Mouse (Mus musculus): Measurements from ENCODE around the gene Igflr1.

The Igflr1 gene

DNA sequence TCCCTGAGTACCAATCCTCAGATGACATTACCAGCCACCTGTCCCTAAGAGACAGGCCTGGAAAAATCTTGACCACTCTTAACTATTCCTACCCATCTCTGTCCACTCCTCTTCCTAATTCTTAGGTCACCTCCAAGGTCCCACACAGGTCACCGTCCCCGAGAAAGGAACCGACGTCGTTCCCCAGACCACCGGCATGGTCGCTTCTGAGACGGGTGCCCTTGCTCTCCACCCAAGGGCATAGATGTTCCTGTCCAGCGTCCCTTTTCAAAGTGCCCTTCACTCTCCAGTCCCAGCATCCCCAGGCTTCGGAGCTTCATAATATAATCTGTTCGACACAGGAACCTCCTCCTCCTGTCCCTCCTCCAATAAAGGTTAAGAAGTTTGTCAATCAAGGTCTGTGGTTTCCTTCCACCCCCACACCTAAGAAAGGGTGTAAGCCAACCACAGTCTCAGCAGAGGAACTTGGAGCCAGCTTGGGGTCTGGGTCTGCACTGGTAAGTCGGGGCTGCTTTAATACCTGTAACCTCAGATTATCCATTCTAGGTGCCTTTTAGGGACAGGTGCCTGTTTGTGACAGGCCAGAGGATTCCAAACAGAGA, at the start of gene Igflr1:
TSS of gene Igflr1 (plus strand) at position 458 of the 602 bp plus-strand sequence.
- DNase-seq, result no peak

DNA sequence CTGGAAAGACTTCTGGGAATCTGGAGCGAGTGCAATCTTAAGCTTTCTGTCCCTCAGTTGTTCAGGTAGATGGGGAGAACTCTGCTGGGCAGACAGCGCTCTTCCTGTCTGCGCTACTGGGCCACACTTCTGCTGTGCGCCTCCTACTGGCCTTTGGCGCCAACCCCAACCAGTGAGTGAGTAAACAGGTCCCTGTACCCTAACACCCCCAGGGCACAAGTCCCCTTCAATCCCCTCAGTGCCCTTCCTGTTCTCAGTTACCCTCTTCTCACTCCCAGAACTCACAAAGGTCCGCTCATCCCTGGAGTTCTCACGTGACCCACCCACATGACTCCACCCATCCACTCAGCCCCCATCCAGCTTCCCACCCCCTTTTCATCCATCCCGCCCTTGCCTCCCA, 46.9 kb upstream of the Igflr1 start:
- no peak for DNase-seq

DNA sequence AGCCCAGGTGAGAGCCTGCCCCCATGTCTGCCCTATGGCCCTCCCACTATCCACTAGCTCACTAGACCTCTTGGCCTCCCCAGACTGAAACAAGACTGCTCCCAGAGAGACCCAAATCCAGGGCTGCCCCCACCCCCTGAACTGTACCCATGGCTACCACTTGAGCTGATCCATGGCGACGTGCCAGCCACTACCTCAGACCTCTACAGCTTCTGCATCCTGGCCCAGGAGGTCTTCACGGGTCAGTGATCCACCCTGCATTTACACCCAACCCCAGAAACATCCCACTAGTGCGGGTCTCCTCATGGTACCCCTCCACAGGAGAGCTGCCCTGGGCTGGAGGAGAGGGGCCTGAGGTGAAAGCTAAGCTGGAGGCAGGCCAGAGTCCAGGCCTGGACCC, 44.8 kb upstream of the Igflr1 start:
- DNase-seq, result no peak

DNA sequence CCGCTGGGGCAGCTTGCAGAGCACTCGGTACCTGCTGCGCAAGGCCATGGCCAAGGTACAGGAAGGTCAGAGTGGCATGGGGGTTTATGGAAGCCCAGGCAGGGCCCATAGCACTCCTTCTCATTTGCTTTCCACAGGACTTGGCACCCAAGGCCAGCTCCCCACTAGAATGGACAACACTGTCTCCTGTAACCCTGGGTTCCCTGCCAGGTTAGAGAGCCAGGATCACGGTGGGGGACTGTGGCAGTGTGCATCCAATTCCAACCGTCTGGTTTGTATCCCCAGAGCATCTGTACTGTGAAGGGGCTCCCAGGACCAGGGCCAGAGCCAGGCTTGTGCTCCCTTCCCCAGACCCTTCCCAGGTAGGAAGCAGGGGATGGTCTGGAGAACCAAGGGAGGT, 44.4 kb upstream of the Igflr1 start:
- DNase-seq, result no peak

DNA sequence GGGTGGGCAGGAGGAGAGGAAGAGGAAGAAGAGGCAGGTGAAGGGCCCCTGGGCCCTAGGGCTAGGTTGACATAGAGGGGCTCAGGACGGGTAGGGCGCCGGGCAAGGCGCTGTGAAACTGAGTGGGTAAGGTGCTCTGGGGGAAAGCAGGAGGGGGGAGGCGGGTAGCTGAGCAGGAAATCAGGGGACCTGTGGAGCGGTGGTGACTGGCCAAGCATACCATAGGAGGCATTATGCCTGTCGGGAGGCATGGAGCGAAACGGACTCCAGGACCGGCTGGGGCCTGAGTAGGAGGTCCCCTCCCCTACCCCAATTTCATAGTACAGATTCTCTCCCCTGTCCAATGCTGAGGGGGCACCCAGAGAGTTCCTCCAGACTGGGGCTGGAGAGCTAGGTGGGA, 42.4 kb upstream of the Igflr1 start:
- no peak for DNase-seq

DNA sequence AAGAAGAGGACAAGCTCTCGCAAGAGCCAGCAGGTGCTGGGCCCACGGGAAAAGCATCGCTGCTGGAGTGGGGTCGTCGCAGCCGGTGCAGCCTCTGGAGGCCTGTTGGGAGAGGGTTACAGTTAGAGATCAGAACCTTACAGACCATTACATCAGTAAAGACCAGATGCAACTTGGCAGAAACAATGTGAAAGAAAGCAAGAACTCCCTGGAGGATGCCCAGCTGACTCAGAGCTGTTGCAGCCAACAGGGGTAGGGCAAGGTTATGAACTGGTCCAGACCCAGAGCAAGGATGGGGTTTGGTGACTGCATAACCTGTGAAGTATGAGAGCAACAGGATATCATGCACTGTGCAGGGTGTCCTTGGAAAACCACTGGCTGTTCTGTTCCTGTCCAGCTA, 40.7 kb upstream of the Igflr1 start:
- DNase-seq, result no peak

DNA sequence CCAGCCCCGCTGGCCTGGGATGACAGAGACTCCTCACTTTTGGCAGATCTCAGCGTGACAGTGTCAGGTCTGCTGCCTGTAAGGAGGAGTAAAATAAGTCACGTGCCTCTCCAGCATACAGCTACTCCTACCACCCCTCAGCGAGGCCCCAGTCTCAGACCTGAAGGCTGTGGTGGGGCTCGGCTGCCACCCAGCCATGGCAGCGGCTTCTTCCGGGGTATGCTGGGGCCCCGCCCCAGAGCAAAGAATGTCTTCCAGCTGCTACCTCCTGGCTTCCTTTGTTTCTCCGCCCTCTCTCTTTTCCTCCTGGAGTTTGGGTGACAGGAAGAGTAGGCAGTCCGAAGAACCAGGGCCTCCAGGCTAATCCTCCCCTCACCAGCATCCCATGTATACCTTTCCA, 39.3 kb upstream of the Igflr1 start:
- DNase-seq, result no peak

DNA sequence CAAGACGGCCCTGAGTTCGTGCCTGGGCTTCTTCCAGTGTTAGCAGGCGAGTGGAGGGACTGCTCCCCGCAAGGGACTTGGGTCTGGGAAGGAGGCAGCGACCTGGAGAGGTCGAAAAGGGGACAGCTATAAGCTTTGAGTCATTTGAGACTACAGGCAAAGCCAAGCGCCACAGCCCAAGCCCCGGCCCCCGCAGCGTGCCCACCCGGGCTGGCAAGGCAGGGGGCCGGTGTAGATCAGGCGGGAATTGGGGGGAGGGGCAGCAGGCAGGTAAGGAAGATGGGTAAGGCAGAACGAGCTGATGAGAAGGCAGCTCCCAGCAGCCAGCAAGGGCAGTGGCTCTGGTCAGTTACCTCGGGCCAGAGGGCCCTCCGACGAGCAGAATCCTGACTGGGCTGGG, 38.8 kb upstream of the Igflr1 start:
- DNase-seq, result no peak

DNA sequence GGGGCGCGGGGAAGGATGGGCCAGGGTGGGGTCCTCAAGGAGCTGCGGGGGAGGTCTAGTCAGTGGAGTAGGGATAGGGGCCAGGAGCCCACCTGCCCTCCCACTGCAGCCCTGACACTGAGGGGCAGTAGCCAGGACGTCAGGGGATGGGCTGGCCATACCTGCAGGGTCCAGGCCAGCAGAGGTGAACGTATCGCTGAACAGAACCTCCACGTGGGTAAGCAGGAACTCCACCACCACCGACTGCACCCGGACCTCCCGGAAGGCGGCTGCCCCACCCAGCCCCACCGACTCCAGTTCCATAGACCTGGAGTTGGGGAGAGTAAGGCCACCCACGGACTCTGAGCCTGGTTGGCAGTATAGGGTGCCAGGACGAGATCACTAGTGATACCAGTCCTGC, 38.2 kb upstream of the Igflr1 start:
- DNase-seq, result no peak

DNA sequence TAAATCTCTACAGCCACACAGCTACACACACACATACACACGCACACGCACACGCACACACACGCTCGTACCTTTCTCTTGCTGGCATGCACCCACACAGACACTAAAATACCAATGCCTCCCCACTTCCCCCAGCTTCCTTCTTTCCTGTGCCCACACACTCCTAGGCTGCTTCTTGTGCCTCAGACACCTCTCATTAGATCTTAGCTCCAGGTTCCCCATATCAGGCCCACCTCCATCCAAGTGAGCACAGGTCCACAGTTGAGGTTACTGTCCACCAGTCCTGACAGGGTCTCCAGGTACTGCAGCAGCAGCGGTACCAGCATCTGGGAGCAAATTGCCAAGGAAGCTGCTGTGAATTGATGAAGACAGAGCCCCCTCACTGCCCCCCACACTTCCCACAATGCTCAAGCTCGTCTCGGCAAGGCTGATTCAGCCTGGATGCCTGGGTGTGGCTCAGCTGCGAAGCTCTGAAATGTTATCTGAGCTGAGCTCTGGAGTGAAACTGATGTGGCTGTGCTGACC, 33.9 kb upstream of the Igflr1 start:
- DNase-seq, result no peak

DNA sequence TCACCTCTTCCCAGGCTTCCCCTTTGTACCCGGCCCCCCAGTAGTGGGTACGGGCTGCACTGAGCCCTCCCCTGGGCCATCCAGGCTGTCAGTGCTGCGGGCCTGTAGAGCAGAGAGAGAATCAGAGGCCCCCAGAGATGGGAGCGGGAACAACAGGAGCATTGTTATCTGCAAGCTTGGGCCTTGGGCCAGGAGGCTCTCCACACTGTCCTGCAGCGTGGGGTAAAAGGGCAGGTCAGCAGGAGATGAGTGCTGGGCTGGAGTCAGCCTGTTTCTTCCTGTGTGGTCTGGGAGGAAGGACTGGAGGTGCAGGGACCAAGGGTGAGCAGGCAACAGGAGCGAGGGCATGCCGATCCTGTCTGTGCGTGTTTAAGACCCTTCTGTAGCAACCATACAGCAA, 32.3 kb upstream of the Igflr1 start:
- no peak for DNase-seq

DNA sequence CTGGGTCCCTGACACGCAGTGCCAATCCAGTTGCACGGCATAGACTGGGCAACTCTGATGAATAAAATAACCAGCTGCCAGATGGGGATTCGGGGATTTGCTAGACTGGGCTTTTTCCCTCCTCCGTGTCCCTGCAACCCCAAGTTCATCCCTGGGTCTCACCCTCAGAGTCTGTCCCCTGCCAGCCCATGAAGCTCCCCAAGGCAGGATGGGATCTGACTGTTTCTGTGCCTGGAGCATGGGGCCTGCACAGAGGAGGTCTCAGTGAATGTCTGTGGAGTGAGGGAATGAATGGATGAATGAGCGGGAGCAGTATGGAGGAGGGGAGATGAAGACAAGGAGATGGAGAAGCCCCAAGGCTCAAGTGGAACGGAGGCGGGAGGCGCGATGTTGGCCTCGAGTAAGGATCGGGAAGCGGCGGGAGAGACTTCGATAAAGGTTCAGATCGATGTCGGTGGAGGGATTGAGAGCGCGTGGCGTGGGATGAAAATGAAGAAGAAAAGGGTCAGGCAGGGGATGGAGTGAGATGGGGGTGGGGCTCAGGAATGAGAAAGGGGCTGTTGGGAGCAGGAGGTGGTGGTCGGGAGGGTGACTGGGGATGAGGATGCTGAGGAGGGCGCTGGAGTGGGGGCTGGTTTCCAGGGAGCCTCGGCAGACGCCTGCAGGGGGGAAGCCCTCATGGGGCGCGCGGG, 31.1 kb upstream of the Igflr1 start:
- no peak for DNase-seq

DNA sequence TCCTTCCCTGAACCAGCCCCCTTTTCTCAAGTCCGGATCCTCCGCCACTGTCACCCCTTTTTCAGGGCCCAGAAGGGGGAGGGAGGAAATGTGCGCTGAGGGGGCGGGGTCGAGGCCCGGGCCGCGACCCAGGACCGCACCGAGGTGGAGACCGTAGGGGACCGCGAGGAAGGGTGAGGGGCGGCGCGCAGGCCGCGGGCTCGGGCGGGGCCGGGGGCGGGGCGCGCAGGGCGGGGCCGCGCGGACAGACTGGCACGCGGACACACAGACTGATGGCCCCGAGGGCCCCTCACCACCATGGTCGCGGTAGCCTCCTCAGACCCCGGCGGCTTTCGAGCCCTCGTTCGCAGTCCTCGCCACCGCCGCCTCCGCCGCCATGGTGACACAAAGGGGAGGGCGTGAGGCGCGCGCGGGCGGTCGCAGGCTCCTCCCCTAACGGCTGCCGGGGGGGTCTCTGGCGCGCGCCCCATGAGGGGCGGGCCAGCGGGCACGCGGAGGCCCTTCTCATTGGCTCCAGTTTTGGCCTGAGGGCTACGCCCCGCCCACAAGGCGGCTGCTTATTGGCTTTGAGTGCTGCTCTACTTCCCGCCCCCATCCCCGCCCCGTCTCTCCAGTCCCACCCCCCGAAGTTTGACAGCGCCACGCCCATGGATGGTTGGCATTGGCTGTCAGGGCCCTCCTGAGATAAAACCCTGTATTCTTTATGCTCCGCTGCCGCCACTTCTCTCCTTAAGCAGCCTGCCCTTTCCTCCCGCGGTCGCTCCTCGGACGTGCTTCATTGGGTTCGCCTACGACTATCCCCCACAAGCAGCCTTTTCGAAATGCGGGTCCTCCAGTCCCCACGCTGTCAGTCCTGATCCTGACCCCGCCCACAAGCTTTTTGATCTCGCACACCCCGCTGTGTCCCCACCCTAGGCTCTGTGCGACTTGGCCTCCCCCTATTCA, 30.3 kb upstream of the Igflr1 start, which contains the start of gene Arhgap33:
TSS of gene Arhgap33 (minus strand) at position 428 of the 945 bp plus-strand sequence.
- DNase-seq, result peak; percentile 94 to 95

DNA sequence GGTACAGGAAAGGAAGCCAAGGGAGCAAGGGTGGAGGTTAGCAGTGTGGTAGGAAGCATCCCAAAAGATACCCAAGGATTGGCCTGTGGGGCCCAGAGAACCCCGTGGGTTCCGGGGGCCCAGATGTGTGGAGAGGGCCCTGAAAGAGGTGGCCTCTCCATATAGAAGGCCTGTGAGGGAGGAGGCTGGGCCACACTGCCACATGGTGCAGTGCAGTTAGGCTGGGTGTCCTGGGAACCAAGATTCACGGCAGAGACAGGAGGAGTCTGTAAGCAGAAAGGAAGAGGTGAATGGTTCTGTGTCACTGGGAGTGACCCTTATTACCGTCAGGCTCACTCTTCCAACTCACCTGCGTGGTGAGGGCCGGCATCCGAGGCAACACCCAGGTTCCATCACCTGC, 24.7 kb upstream of the Igflr1 start:
- no peak for DNase-seq

DNA sequence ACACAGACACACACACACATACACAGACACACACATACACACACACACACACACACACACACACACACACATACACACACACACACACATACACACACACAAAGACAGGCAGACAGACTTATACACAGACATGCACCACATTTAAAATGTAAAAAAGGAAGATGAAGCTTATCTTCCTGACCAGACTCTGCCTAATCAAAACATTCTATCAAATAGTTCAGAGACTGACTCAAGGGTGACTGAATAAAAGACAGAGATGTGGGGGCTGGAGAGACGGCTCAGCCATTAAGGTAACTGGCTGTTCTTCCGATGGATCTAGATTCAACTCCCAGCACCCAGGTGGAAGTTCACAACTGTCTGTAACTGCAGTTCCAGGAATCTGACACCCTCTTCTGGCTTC, 20.9 kb upstream of the Igflr1 start:
- no peak for DNase-seq

DNA sequence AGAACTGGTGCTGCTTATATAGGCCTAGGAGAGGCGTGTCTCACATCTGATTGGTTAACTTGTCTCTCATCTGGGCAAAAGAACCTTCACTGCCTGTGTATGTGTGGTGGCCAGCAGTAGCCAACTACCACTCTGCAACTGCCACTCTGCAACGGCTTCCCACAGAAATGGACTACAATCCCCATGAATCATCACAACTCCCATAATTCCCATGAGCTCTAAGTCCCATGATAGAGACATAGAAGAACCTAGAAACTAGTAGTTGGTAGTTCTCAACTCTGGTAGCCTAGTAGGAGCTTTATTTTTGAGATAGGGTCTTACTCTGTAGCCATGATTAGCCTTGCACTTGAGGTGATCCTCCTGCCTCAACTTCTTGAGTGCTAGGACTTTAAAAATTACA, 15.3 kb upstream of the Igflr1 start:
- no peak for DNase-seq

DNA sequence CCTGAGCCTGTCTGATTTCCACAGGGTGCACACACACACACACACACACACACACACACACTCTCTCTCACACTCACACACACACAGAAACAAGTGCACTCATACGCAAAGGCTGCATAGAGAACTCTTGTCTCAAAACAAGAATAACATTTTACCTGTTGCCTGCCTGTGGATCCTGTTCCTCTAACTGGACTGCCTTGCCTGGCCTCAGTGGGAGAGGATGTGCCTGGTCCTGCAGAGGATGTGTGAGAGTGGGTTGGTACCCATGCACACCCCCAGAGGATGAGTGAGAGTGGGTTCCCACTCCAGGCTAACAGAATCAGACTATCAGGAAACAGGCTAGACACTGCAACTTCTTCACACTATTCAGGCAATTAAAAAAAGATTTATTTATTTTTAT, 14.6 kb upstream of the Igflr1 start:
- DNase-seq, result no peak

DNA sequence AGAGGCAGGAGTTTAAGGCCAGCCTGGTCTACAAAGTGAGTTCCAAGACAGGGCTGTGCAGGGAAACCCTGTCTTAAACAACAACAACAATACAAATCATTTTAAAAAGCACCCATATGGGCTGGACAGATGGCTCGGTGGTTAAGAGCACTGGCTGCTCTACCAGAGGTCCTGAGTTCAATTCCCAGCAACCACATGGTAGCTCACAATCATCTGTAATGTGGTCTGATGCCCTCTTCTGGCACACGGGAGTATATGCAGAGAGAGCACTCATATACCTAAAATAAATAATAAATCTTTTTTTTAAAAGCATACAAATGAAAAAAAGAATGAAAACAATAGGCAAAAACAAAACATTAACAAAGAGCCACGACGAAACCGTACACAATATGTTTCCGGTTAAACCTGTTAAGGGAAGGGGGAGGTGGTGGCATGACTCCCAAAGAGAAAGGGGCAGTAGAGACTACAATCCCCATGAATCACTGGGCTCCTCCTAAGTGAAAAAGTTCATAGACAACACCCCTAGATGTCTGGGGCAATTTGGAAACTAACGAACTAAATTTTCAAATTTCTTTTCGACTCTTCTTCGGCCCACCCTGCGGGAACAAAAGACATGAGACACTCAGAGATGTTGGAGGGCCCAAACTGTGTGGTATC, 13.7 kb upstream of the Igflr1 start:
- DNase-seq, result no peak

DNA sequence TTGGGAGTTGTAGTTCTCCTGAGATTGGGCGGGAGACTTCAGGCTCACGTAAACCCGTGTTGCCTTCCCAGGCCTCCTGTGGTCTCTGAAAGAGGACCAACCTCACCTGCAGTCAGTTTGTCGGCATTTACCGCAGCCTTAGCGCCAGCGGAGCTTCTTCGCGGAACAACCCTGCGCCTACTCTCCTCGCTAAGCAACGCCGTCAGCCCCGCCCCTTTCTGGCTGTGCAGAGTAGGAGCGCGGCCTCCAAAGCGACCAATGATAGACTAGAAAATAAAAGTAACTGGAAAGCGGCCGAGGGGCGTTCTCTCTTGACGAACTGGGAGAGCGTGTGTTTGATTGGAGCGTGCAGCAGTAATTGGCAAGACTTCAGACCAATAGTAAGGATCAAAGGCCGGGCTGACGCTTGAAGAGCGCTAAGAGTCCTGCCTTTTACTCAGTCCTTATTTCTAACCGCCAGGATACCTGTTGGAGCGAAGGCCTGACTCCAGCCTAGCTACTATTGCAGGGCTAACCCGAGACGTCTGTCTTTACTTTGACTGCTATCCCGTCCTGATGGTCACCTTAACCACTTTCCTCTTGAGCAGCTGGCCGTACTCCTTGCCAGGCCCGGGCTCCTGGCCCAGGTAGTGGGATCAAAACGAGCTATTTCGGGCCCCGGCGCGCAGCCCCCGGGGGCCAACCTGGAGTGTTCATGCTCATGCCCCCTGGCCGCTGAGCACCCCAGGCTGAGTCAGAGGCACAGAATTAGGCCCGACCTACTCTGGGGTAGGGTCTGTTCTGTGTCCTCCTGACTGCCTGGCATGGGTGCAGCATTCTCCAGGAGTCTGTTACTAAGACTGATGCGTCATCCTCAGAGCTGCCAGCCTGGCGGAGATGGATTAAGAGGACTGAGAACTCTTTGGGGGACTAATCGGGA, 12.9 kb upstream of the Igflr1 start, which contains the start of the genes Hspb6 and Proser3:
TSS of gene Hspb6 (plus strand) at position 77 of the 919 bp plus-strand sequence.
TSS of gene Proser3 (minus strand) at position 198 of the 919 bp plus-strand sequence.
- DNase-seq, result peak; percentile 92 to 93

DNA sequence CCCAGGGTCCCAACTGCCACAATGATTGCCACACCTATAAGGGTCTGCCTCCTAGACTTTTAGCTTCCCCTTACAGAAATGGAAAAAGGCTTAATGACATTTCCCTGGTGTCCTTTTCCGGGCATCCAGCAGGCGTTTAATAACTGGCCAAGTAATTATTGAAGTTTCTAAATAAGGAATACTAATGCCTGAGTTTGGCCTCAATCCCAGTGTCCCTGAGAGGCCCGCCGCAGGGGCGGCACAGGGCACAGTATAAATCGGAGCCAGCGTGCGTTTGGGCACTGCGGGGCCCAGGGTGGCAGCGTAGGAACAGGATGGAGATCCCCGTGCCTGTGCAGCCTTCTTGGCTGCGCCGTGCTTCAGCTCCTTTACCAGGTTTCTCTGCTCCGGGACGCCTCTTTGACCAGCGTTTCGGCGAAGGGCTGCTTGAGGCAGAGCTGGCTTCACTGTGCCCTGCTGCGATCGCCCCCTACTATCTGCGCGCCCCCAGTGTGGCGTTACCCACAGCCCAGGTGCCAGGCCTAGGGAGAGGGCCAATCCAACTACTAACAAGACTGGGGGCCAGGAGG, 12.1 kb upstream of the Igflr1 start:
- no peak for DNase-seq

Measured in B cell, adult 2 months (primary cell).